Mouse (Mus musculus) G1E-ER4 (cell line): Measurements from ENCODE around the gene Ppme1. TPM values are rescaled to one million over a fixed set of nuclear protein-coding genes. Genes with fewer than 3 reads are reported as not detected.

Source experiments
- GATA1 ChIP-seq: IDR thresholded peaks from one replicate; pipeline ENCODE4 v1.8.0; 2012; ENCODE audit warnings: low read length, inconsistent platforms
- polyA plus RNA-seq: library from polyadenylated mRNA; stranded (reverse); fragments of >175 nt; gene quantifications from 2 replicates; pipeline ENCODE4 v1.2.3, GENCODE M21; 2012

The Ppme1 gene
- 45.7 and 57.9 TPM in 2 replicates for polyA plus RNA-seq

DNA sequence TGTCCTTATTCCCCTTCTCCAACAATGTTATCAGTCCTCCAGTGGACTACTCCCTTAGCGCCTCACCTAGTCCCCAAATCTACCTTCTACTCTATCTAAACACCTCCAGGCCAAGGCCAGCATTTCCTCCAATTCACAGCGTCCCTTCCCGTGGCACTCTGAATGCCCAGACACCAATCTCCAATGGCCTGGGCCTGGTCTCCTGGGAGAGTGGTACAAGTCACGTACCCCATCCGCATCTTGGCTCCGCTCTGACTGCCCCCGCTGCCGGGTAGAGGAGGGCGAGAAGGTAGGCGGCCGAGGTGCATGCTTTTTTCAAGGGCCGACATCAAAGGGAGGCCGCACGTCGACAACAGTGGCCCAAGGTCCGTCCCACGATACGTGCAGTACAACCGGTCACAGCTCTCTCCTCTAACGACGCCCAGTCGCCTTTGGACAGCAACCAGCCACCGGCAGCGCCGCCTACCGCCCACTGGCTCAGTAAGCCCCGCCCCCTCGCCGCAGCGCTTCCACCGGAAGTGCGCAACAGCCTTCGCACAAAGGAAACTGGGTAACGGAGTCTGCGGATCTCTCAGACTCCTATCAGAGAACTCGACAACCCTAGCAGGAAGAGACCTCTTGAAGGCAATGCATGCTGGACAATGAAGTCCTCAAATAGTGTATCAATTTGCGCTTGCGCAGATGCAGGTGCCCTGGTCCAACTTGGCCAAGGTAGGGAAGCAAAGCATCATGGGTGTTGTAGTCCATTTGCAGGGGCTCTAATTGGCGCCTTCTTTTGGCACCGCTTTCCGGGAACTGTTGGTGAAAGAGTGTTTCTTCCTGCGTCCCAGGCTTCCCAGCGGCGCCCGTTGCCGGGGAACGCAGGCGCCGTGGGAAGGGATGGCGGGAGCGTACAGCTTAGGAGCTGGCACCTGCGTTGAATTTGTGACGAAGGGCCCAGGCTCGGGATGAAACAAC, at the start of gene Ppme1, which contains the start of gene C2cd3:
Gene Ppme1 (minus strand): TSS at position 813 of the 957 bp plus-strand sequence.
Gene C2cd3 (plus strand): TSS at position 739 of the 957 bp plus-strand sequence.
- TF ChIP-seq GATA1: no peak

DNA sequence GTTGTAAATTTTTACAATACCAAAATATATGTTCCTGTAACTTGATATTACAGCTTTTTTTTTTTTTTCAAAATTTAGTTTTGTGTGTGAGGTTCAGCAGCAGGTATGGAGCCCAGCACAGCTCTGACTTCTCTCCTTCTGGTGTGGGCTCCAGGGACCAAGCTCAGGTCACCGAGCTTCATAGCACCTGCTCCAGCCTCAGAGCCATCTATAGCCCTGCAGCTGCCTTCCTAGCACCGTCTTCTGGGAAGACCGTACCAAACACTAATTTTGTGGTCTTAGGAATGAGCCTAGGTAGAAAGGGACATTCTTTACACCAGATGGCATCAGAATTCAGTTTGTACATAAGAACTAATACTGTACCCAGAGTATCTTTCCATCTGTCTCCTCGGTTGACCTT, 36.6 kb upstream of the Ppme1 start:
- no peak for TF ChIP-seq GATA1

DNA sequence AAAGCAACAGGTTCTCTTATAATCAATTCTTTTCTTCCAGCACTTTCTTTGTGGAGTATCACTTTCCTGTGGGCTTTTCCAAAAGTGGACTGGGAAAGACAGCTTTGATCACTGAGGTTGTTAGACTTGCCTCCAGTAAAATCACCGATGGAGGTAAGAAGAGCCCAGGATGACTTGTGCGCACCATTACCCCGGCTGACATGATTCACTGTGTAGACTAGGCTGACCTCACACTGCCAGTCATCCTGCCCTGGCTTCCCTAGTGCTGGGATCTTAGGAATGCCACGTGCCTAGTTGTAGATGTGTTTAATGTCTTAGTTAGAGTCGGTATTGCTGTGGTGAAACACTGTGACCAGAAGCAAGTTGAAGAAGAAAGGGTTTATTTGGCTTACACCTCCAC, 35.6 kb upstream of the Ppme1 start:
- no peak for TF ChIP-seq GATA1

DNA sequence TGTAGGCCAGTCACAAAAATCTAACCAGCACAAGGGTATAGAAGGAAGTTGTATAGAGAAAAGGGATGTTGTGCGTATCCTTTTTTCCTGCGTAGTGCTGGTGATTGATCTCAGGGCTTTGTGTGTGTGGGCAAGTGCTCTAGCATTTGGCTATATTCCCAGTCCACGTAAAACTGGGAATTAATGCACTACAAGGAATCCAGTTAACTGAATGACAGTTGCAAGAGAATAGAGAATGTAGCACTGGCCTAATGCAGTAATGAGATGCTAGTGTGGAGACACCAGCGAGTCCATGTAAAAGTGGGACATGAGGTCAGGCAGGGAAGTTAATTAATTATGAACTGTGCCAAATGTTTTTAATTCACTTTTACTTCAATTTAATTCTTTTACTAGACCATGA, 30.6 kb upstream of the Ppme1 start:
- TF ChIP-seq GATA1: no peak

DNA sequence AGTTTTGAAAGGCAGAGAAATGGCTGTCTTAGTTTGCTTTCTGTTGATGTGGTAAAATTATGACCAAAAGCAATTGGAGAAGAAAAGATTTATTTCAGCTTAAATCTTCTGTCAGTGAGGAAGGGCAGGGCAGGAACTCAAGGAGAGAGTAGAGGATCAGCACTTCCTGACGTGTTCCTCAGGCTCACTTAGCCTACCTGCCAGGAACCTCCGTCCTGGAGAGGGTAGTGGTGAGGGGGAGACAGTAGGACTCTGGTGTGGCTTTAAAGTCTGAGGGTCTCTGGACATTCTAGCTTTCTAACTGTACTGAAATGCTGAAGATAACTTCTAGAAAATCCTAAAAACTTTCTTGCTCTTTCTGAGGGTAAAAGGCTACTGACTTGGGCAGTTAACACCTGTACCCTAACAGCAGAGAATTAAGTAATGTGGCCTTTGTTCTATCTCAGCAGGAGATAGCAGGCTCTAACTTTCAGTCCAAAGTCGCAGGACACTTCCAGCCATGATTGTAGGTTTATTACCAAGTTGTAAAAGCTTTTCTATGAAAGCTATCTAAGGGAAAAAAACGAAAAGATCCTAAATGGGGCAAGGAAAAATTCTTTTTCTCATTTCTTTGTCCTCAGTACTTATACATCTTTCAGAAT, 28.9 kb upstream of the Ppme1 start:
- no peak for TF ChIP-seq GATA1

DNA sequence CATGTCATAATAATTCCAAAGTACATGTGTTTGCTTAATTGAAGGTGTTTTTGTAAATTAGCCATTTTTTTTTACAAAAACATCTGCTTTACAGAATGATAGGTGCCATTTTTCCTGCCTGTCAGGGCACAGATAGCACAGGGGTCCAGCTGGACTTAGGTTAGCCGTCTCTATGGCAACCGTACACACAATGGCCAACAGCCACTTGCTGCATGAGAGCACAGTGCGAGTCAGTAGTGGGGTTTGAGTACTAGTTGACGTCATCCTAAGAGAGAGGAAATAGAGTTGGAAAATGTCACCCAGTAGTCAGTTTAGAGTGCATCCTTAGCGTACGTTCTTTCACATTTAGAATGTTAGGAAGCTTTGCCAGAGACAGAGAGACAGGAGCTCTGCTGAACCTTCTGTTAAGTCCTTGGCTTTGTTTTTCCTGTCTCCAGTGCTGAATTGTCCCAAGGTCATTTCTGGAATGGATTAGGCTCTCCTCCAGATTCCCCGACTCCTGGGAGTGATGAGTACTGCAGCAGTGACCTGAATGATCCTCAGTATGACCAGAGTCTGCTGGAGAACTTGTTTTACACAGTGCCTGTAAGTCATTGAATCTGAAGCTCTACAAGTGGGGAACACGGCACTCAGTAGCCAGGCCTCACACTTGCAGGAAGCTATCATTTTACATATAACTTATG, 27.3 kb upstream of the Ppme1 start:
- TF ChIP-seq GATA1: no peak

DNA sequence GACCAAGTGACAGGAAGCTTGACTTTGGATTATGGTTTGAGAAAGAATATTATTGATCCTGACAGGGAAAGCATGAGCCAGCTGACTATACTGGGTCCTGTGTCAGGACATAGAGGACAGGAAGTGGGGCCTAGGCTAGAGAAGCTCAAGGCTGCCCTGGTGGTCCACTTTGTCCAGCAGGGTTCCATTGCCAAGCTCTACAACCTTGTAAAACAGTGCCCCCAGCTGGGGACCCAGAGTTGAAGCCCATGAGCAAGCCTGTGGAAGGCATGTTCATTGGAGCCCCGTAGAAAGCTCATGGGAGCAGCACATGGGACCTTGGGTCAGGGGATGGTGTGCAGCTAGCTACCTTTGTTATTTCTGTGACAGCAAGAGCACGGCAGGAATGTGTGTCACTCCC, 20.2 kb upstream of the Ppme1 start:
- no peak for TF ChIP-seq GATA1

DNA sequence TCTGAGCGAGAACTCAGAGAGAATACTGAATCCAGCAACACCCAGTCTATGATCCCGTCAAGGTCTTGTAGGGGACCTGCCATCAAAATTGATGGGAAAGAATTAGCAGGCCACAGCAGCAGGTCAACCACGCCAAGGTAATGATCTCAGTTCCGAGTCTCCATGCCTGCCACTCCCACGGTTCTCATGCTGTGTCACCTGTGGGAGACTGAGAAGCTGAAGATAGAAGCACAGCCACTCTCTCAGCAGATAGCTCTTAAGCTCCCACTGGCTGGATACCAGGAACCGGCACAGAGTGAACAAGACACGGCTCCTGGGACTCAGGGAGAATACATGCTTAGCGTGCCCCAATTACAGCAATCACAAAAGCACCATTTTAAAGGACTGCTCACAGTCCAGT, 18.1 kb upstream of the Ppme1 start:
- TF ChIP-seq GATA1: no peak

DNA sequence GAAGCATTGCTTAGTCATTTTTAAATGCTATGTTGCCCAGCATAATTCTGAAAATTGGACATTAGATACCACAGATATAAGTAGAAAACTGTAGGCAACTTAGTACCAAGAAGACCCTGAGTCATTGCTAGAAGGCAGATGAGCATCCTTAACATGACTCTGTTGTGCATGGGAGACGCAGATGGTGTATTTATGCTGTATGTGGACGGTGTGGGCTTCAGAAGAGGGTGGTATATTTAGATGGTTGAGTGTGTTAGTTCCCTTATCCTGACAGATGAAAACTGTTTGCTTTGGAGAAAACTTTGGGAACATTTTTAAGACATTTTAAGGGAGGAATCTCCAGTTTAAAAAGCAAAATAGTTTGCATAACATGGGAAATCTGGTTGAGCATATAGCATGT, 16.1 kb upstream of the Ppme1 start:
- TF ChIP-seq GATA1: no peak

DNA sequence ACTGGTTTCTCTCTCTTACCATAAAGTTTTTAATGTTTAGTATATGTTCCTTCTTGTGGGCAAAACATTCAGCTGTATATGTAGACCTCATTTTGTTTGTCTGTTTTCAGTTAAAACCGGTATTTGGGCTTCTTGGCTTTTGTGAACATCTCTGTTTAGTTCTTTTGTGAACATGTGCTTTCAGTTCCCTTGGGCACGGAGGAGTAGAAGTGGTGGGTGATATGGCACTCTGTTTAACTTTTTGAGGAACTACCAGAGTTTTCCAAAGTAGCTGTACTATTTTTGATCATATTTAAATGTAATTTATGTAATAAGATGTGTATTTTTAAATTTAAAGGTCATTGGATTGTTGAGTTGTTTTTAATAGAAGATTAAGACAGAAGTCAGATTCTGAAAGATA, 11.1 kb upstream of the Ppme1 start:
- no peak for TF ChIP-seq GATA1

DNA sequence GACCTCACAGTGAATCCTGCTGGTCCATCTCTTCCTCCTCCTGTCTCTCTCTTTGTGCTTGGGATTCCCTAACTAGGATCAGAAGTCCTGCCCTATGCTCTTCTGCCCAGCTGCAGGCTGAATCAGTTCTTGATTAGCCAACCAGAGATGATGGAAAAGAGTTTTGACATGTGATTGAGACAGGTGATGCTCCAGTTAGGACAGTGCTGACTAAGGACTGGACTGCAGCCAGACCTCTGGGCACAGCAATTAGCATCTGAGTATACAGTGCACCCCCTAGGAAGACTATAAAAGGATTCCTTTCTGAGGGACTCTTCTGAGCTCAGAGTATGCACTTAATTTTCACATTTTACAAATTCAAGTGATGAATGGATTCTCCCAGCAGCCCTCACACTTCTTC, 9.1 kb upstream of the Ppme1 start:
- TF ChIP-seq GATA1: no peak

DNA sequence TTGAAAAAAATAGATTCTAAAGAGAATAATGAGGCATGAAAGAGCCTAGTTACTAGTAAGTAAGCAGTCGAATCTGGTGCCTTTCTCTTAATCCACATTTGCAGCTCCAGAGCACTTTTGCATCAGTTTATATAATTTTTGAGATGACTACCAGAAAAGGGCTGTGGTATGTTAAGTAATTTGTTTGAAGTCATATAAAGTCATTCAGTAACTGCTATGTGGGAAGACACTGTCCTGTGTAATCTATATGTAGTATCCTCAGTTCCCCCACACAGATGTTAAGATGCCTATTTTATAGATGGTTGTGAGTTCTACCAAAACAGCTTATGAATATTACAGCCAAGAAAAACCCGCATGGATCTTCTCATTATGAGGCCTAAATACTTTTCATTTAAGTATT, 6.2 kb upstream of the Ppme1 start:
- TF ChIP-seq GATA1: no peak

DNA sequence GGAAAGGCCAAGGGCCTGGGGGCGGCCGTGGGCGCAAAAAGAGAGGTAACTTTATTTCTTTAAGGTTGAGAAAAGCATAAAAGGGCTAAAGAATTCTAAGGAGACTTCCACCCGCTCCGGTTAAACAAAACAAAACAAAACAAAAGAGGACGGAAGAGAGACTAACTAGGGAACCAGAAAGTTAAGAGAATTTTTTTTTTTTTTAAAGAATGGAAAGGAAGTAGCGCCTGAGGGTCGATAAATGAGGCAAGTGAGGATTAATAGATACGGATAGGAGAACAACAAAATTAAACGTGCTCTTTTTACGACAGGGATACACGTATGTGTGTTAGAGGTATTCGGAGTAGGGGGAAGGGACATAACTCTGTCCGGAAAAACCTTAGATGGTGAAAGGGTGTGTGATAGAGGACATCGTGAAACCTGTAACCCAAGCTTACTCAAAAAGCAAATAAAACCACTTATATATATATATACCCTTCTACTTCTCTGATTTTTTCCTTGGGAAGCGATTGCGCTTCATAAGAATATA, 409 bp upstream of the Ppme1 start:
- no peak for TF ChIP-seq GATA1

DNA sequence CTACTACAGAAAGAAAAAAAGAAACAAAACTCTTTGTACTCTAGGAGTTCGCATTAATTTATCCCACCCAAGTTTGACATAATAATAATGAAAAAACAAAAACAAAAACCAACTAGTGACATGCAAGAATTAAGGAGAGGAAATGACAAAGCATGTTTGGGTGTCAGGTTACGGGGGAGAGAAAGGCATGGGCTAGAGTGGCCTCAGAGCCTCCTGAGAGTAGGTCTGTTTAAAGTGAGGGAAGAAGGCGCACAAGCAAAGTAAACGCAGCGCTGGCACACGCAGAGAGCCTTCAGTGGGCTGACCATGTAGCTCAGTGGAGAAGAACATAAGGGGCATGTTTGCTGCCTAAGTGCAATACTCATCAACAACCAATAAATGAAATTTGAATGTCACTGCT, 7.2 kb downstream of the Ppme1 start:
- TF ChIP-seq GATA1: no peak

DNA sequence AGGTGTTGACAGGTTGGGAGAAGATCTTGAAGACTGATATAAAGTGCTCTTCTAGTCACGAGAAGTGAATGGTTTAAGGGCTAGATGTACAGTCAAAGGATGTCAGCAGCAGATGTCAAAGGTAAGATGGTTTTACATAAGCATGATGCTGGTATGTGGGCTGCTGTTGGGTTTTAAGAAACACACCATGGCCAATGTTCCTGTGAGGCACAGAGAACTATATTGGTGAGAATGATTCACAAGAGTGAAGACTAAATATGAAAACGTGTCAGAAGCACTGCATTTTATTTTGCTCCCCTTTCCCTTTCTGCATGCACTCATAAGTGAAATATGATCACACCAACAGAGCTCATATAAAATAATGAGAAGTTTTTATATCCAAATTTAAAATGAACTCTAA, 8.9 kb downstream of the Ppme1 start:
- TF ChIP-seq GATA1: no peak

DNA sequence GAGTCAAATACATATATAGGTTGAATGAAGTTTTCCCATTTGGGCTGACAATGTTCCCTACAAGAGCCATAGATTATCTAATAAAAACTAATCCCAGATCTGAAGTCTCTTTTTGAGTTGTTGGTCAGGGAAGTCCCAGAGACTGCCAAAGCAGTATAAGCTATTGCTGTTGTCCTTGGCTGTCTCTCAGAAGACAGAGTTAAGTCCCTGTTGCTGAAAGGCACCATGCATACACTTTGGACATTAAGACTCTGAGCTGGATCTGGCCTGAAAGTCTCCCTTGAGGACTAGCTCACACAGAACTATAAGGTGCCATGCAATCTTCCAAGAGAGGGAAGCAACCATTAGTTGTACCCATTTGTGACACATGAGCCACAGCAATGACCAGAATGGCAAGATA, 14.3 kb downstream of the Ppme1 start:
- TF ChIP-seq GATA1: no peak
